Mouse (Mus musculus) kidney, adult 9 months (tissue): ENCODE measurements around the gene BC051142.

Source experiments
- DNase-seq: peaks from one replicate; pipeline ENCODE4 v3.0.0; 2022

The BC051142 gene

GRCm38 (mm10) chr17:34398711-34399393 lies at the start of gene BC051142:
TSS of gene BC051142 (plus strand) at chr17:34398820.
- DNase-seq: peak; percentile 86

- DNase-seq: peak; percentile 79
Measured at GRCm38 (mm10) chr17:34349429-34349828, 49.2 kb upstream of the BC051142 start.

DNA sequence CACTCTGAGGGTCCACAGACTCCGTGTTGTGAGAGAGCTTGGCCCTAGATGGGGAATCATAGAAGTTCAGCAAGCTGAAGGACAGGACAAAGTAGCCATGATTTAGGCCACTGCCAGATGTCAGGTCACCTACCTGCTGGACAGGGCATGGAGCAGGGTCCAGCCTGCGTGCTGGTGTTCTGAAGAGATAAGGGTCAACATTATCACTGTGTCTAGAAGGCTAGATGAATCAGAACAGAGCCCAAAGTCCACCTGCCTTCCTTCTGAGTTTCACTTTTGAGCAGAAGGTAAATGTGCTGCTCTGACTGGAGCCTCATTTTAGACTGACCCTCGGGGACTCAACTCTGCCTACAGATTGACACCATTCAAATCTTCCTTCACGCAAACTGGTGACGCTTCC lies 44.1 kb upstream of the BC051142 start, which contains the start of gene Btnl2:
TSS of gene Btnl2 (plus strand) at position 284 of the 400 bp plus-strand sequence.
- no peak for DNase-seq

DNA sequence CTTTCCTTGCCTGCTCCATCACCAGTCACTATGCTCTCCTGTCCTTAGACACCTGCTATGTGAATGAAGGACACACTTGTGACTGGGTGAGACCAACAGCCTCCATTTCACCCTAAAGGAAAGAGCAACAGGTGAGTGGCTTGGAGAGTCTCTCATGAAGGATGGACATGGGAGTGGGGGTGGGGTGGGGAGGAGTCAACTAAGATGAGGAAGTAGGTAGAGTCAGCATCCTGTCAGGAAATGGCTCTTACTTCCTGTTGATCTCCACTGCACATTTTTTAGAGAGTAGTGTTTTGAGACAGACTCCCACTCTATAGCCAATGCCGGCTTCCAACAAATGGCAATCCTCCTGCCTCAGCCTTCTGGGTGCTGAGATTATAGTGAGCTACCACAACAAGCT lies 43.7 kb upstream of the BC051142 start:
- no peak for DNase-seq

DNA sequence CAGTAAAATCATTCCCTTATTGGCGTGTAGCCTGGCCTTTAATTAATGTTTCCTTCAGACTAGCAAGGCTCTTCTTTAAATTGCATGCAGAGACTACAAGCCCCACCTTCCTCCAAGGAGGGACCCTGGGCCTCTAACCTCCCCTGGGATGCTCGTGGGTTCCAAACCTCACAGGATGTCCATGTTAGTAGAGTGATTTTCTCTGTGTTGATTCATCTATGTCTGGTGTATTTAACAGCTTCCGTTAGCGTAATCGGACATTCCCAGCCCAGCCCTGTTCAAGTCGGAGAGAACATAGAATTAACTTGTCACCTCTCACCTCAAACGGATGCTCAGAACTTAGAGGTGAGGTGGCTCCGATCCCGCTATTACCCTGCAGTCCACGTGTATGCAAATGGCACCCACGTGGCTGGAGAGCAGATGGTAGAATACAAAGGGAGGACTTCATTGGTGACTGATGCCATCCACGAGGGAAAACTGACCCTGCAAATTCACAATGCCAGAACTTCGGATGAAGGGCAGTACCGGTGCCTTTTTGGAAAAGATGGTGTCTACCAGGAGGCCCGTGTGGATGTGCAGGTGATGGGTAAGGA lies 35.6 kb upstream of the BC051142 start:
- no peak for DNase-seq

DNA sequence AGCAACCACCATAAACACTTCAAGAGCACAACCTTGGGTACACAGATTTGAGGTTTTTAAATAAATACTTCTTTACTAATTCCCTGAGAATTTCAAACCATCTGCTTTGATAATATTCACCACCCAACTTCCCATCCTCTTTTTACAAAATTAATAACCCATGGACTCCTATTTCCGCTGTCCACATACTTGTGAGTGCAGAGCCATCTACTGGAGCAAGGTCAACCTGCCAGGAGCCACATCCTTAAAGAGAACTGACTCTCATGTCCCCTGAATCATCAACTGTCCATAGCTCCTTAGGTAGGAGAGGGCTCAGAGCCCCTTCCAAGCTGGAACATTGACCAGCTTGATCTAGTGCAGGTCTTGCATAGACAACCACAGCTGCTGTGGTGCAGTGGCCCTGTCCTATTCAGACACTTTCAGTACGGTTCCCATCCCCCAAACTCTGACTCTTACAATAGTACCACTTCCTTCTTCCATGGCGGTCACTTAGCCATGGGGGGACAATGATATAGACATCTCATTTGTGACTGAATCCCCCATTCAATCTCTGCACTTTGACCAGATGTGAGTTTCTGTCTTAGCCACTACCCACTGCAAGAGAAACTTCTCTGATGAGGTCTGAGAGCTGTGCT lies 34.8 kb upstream of the BC051142 start:
- DNase-seq: no peak

DNA sequence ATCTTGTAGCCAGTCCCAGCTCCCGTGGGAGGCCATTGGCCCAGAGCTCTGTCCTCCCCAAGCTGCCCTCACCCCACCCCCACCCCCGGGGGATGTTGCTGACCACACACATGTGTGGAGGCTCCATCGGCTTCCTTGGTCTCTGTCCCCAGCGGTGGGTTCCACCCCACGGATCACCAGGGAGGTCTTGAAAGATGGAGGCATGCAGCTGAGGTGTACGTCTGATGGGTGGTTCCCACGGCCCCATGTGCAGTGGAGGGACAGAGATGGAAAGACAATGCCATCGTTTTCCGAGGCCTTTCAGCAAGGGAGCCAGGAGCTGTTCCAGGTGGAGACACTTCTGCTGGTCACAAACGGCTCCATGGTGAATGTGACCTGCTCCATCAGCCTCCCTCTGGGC lies 33.6 kb upstream of the BC051142 start:
- DNase-seq: no peak

DNA sequence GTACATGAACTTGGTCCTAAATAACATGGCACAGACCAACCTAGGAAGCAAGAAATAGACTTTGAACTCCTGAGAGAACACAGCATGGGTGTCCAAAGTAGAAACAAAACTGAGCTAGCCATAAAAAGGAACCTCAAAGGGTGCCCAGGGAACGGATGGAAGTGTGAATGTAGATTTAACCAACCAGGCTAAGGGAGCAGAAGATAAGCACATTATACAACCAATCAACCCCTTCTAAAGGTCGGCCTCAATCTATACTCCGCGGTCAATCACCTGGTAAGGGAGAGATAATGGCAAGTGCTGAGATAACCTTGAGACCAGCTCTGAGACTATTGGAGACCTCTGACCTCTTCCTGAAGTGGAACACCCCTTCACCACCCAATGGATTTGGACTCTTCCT lies 28.1 kb upstream of the BC051142 start:
- DNase-seq: no peak

DNA sequence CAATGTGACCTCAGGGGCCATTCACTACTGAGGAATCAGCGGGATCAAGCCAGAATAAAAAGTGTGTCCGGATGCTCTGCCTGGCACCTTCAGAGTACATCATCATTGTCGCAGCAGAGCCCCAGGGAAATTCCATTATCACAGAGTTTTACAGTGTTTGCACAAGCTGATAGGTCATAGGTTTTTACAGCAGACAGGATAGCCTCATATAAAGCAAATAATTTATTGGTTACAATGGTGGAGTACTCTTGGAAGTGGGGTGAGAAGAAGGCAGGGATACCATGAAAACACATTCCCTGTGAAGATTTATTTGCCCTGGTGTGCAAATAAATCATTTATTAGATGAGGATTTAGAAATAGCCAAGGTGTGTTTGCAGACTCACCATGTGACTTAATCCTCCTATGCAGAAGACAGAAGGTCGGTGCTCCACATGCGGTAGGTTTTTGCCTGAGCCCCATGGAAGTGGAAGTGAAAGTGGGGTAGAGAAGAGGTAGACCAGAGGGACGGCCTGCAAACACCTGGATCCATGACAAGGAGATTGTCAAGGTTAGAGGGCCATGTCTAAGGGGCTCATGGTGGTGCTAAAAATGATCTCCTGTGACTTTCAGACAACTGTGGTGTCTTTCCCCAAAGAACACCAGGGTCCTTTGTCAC lies 25.4 kb upstream of the BC051142 start:
- no peak for DNase-seq

DNA sequence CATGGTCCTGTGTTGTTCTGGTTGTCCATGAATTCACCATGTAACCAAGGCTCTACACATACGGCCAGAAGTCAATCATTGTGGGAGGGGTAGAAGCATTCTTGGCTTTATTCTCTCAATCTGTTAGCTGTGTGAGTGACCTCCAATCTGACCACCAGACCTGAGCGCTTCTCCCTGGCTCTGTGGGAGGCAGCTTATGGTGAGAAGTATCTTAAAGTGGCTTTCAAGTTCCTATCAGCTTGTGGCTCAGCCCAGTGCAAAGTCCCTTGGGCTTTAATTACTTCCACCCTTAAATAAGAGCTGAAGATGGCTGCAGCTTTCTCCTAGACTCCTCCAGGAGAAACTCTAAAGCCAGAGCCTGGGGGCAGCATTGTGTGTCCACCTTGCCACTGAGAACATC lies 21.8 kb upstream of the BC051142 start, which contains the start of gene Btnl1:
TSS of gene Btnl1 (plus strand) at position 286 of the 400 bp plus-strand sequence.
- DNase-seq: no peak

DNA sequence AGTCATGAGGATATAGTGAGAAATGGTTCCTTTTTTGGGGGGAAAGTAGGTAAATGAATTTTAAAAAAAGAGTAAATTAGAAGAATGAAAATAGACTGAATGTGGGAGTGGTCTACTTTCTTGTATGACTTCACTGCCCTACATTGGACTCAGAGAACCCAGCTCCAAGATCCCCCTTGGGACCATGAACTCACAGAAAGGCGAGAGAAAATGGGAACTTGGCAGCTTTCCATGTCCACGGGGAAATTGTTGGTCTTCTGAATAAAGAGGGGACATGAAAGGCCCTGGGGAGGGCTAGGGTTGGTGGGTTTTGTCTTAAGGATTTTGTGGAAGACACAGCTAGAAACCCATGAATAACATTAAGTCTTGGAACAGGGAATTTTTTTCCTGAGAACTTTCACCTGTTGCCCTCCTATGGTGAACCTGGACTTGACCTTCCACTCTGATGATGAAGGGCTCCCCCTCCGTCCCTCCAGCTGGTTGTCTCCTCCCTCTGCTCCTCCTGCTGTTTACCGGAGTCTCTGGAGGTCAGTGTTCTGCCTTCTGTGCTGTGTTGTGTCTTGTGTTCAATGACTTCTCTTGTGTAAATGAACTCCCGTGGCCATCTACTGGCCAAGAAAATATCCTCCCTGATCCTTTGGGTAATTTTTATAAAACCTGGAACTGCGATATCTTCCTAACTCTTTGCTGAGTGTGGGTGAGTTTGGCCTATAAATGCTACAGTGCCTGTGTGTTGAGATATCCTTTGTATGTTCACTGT lies 21.0 kb upstream of the BC051142 start:
- DNase-seq: no peak

GRCm38 (mm10) chr17:34378716-34379115 lies 19.9 kb upstream of the BC051142 start:
- DNase-seq: no peak

- no peak for DNase-seq
Measured at GRCm38 (mm10) chr17:34379451-34379850, 19.2 kb upstream of the BC051142 start.

DNA sequence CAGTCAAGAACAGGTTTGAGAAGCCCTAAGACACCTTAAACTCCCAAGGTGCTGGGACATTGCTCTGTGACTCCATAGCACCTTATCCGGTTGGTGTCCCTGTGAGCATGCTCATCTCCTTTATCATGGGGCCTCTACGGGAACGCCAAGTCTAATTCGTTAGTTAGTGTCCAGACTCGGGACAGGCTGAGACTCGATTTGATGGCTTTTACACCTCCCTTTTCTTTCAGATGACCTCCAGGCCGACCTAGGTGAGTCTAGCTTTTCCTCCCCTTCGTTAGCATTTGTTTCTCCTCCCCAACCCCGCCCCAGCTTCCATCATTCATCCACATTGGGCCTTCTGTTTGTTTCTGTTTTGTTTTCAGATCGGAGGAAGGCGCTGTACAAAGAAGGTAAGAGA lies 16.7 kb upstream of the BC051142 start:
- DNase-seq: no peak

GRCm38 (mm10) chr17:34383212-34383611 lies 15.4 kb upstream of the BC051142 start:
- no peak for DNase-seq

DNA sequence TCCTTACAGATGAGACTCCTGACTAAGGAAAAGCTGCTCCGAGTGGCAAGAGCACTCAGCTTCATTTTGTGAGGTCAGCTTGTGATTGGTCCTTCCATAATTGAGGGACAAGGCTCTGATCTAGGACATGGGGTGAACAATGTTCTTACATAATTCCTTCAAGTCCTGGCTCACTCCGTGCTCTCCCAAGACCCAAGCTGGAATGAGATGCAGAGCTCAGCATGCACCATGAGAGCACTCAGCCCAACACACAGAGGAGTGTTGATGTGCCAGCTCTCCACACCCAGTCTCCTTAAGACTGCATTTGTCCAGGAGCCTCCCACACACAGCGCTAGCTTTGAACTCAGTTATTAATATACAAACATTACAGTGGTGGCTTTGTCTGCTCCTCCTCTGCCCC lies 13.9 kb upstream of the BC051142 start:
- no peak for DNase-seq

- no peak for DNase-seq
Measured at GRCm38 (mm10) chr17:34386656-34387055, 12.0 kb upstream of the BC051142 start.

DNA sequence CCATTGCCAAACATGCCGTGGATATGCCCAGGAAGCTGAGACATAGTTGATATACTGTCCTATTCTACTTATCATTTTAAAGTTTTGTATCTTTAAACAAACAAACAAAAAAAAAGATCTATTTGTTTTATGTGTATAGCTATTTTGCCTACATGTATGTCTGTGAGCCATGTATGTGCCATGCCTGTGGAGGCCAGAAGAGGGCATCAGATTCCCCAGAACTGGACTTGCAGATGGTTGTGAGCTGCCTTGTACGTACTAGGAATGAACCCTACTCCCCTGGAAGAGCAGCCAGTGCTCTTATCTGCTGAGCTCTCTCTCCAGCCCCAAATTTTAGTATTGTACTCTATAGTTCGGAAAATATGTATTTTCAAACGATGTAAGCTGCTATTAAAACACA lies 10.1 kb upstream of the BC051142 start:
- DNase-seq: peak; percentile 65

DNA sequence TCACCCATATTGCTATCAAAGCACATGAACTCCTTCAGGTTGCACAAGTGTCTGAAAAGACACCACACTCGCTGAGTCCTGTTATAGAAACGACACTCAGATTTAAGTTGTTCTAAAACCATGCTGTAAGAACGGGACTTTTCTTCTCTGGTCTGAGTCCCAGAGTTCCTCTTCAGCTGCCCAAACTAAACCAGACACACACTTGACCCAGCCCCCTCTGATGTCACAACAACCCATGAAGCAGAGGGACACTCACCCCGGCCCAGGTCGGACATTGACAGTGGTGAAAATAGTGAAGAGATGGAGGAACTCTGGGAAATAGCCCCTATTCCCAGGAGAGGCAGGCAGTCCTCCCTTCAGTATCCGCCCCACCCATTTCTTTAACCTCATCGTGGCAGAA lies 7.1 kb upstream of the BC051142 start:
- no peak for DNase-seq

DNA sequence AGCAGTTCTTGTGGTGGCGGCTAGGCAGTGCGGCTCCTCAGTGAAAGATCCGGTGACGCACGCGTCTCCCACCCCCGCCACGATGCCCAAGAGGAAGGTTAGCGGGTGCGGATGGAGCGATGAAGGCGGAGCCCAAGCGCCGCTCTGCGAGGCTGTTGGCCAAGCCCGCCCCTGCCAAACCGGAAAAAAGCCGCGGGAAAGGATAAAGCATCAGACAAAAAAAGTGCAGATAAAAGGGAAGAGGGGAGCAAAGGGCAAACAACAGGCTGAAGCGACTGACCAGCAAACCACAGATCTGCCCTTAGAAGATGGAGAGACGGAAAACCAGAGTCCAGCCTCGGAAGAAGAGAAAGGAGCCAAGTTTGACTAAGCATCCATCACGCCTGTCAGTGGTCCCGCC lies 6.3 kb upstream of the BC051142 start:
- DNase-seq: peak; percentile 53

DNA sequence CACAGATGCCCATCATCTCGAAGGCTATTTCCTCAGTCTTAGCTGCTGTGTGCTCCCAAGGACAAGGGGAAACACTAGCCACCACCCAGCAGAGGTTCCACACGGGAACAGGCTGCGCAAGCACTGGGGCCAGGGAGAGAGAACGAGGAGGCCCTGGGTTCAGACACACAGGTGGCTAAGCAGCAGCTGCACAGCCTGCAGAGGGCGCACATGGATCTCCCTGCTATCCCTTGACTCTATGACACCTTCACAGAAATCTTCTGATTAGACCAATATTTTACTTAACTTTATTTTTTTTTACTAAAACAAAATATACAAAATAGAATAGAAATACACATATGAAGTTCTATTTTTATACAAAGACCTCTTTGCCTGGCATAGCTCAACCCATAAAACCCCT lies 1.3 kb upstream of the BC051142 start:
- DNase-seq: no peak

DNA sequence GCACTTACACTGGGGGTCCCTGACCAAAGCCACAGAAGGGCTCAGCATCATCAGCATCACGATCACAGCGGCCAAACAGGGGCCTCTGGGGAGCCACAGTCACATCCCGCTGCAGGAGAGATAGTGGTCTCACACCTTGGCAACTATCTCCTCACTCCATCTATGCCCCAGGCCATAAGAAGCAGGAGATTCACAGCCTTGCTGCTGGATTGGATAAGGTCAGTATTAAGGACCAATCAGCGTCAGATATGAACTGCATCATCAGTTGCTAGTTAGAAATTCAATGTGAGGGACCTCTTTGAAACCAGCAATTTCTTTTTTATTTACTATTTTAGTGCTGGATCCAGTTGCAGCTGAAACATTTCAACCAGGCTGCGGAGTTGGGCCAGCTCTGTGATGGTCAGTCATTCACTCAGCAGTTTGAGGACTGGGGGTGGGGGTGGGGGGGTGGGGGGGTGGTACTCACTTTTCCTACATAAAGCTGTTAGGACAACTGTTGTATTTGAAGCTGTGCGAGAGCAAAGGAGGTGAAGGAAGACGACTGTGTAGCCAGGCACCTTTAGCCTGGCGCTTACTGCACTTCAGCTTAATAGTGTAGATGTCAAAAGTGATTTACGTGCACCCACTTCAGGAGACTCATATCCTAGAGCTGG lies 436 bp upstream of the BC051142 start:
- DNase-seq: peak; percentile 90

GRCm38 (mm10) chr17:34399394-34399715 lies 735 bp downstream of the BC051142 start:
- no peak for DNase-seq
